ENCODE assay signal across 8 mouse cellular contexts in genomic region chr7:87113654-87114053, GRCm38 (mm10).
DNase-seq lines count a peak whose midpoint lies in the region; ATAC-seq and TF ChIP-seq lines count a peak whose summit lies in the region.

No protein-coding gene starts in this region.

- ATAC-seq in megakaryocyte, adult 5-6 weeks (ENCODE audit: poor library complexity, severe bottlenecking) = no peak

- TF ChIP-seq CTCF in heart, adult 2 months (IDR thresholded peaks at IDR 0.05) = peak; percentile 73
- TF ChIP-seq CTCF in E14TG2a.4 (conservative IDR thresholded peaks at IDR 0.05; ENCODE audit: low read length) = peak; percentile 57
- TF ChIP-seq CTCF in left cerebral cortex, adult 2 months (IDR thresholded peaks at IDR 0.05) = peak; percentile 80

- TF ChIP-seq POLR2A in heart, adult 2 months (IDR thresholded peaks at IDR 0.05; ENCODE audit: insufficient read depth, low read depth, low read length) = no peak

- H3K9me3 ChIP-seq in heart, embryonic 10.5 days = no peaks in the 10 kb centered on the region
- peaks cover 19% of the 10 kb centered on the region for H3K9me3 ChIP-seq in E14TG2a.4 (ENCODE audit: low read length)

- no peak for DNase-seq in heart, adult 2 months
- DNase-seq in heart, embryonic 10.5 days (ENCODE audit: low spot score) = no peak
- DNase-seq in brain, embryonic 18.5 days (ENCODE audit: low read depth, low spot score) = peak; percentile 43
- peak; percentile 13 to 45 for DNase-seq in frontal cortex, postnatal 14 days (ENCODE audit: low spot score in 2 of 2)
- peak; percentile 49 to 51 for DNase-seq in left cerebral cortex, adult 2 months (ENCODE audit: extremely low spot score in 1 of 2, low spot score in 2 of 2)
- peak; percentile 37 for DNase-seq in right cerebral cortex, adult 18-20 months

- no peak overlapping the region for H3K4me3 ChIP-seq in heart, adult 2 months
- H3K4me3 ChIP-seq in heart, embryonic 10.5 days = no peak overlapping the region
- H3K4me3 ChIP-seq in E14TG2a.4 (replicated peaks; ENCODE audit: low read length) = no peak overlapping the region
- H3K4me3 ChIP-seq in left cerebral cortex, adult 2 months = no peak overlapping the region

- H3K4me1 ChIP-seq in heart, adult 2 months (ENCODE audit: control insufficient read depth, insufficient read depth, low read length) = no peaks in the 10 kb centered on the region
- H3K4me1 ChIP-seq in heart, embryonic 10.5 days = no peaks in the 10 kb centered on the region
- H3K4me1 ChIP-seq in E14TG2a.4 (replicated peaks; ENCODE audit: low read depth, low read length) = no peaks in the 10 kb centered on the region

- no peaks in the 10 kb centered on the region for H3K79me2 ChIP-seq in heart, adult 2 months (replicated peaks; ENCODE audit: control insufficient read depth, insufficient read depth, low read length)

- no peaks in the 10 kb centered on the region for H3K27me3 ChIP-seq in heart, adult 2 months (ENCODE audit: control insufficient read depth, insufficient read depth, low read length)
- no peaks in the 10 kb centered on the region for H3K27me3 ChIP-seq in heart, embryonic 10.5 days (ENCODE audit: insufficient read depth, poor library complexity, severe bottlenecking)
- H3K27me3 ChIP-seq in E14TG2a.4 (ENCODE audit: insufficient read depth, low read length) = no peaks in the 10 kb centered on the region

- no peaks in the 10 kb centered on the region for H3K36me3 ChIP-seq in heart, adult 2 months (ENCODE audit: control insufficient read depth, insufficient read depth, low read length)
- no peaks in the 10 kb centered on the region for H3K36me3 ChIP-seq in heart, embryonic 10.5 days
- H3K36me3 ChIP-seq in E14TG2a.4 (ENCODE audit: insufficient read depth, low read length) = no peaks in the 10 kb centered on the region

- no peak overlapping the region for H3K9ac ChIP-seq in heart, adult 2 months (ENCODE audit: low read depth, low read length)

- WGBS in heart, adult 2 months = 7% methylated on average over 4 of the region's 4 CpGs
- WGBS in heart, embryonic 10.5 days = 8% methylated on average over 4 of the region's 4 CpGs

- no peak for TF ChIP-seq EP300 in heart, adult 2 months (IDR thresholded peaks at IDR 0.05; ENCODE audit: insufficient read depth, low read depth, low read length)

- intact Hi-C loops in heart, adult 2 months (cut with DNase I) = loop anchor here (1.0 to 5.0 kb wide), 2 partner anchors 163 to 454 kb away; no protein-coding TSS in a partner anchor
- intact Hi-C loops in left cerebral cortex, adult 2 months (cut with DNase I) = loop anchor here (1.0 to 10.0 kb wide), 3 partner anchors 453 to 1924 kb away; no protein-coding TSS in a partner anchor

- no peak overlapping the region for H3K27ac ChIP-seq in heart, adult 2 months
- H3K27ac ChIP-seq in heart, embryonic 10.5 days = no peak overlapping the region
- no peak overlapping the region for H3K27ac ChIP-seq in left cerebral cortex, adult 2 months

Comparison
In these comparisons a context has a peak if more than half of its experiments do, and no peak if none do; other contexts are left out.
1. DNase-seq: peak in brain, embryonic 18.5 days (single experiment), frontal cortex, postnatal 14 days (2 of 2), left cerebral cortex, adult 2 months (2 of 2) and right cerebral cortex, adult 18-20 months (single experiment); none in heart, adult 2 months (0 of 2) and heart, embryonic 10.5 days (single experiment).
2. Peak in every context shown above with its lines, with median percentiles within 50 percentile points of each other: CTCF ChIP-seq.